Comparison of ENCODE assay signal across 8 mouse cellular contexts in the genomic region with DNA sequence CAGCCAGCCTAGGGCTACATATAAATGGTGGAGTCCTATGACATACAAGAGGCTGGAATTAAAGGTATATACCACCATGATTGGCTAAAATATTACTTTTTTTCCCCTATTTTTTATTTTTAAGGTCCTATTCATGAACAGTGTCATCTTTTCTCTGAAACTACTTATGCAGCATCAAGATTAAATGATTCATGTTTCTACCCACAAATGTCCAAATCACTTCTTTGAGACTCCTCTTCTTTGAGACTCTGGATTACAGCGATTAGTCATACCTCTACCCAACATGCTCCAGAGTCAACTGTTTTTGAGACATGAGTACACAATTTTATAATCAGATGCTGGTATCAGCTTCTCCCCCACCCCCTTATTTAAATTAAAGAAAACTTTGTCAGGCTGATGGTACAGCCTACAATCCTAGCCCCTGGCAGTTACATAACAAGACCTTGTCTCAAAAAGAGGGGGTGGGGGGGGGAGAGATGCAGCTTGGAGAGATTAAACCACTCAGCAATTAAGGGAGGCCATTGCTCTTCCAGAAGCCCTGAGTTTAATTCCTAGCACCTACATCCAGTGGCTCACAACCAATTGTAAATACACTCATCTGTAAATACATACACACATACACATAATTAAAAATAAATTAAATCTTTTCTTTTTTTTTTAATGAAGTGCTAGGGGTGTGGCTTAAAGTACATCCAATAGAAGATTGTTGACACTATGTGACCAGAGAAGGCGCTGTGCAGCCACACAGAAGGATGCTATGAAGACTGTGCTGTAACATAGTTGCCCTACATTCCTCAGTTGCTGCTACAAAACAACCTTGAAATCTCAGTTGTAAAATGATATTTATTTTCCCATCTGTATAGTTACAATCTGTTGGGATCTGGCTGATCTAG. TPM values are rescaled to one million over a fixed set of nuclear protein-coding genes. Genes with fewer than 3 reads are reported as not detected.
DNase-seq lines count a peak whose midpoint lies in the region; ATAC-seq lines count a peak whose summit lies in the region.
"Had no signal": no experiment of that assay in that cellular context is flagged by ENCODE, and none has a peak within 500 bp of the region (broad histone marks: within the 10 kb centered on the region; RNA-seq: fewer than 3 reads in every experiment).

No protein-coding gene starts in this region.

- peak; percentile 25; the same call in 1 of the 2 replicates for ATAC-seq in midbrain, embryonic 11.5 days (ENCODE audit: low FRiP score)
- peak; percentile 37 for ATAC-seq in activated CD4-positive, CD25-positive, alpha-beta regulatory T cell, adult 4 months
- no peak for ATAC-seq in forebrain, embryonic 16.5 days
- peak; percentile 1; the same call in 1 of the 2 replicates for ATAC-seq in liver, embryonic 16.5 days (ENCODE audit: low read depth)
- ATAC-seq in neutrophil, adult 5-6 weeks (ENCODE audit: extremely low read depth, insufficient number of reproducible peaks, low FRiP score, poor library complexity, severe bottlenecking) = peak; percentile 66

- DNase-seq in midbrain, embryonic 11.5 days (ENCODE audit: low spot score, missing footprints) = peak; percentile 93
- DNase-seq in midbrain, embryonic 10.5 days (ENCODE audit: low spot score) = no peak
- DNase-seq in gastrocnemius, postnatal 25 days = no peak

- H3K9me3 ChIP-seq in midbrain, embryonic 11.5 days (ENCODE audit: control insufficient read depth, low read length) = no peaks in the 10 kb centered on the region
- H3K9me3 ChIP-seq in midbrain, embryonic 10.5 days (replicated peaks) = no peaks in the 10 kb centered on the region
- H3K9me3 ChIP-seq in forebrain, embryonic 16.5 days (ENCODE audit: control insufficient read depth, low read length) = no peaks in the 10 kb centered on the region
- H3K9me3 ChIP-seq in liver, embryonic 16.5 days (replicated peaks; ENCODE audit: control insufficient read depth, low read length) = no peaks in the 10 kb centered on the region

- no peak overlapping the region for H3K4me2 ChIP-seq in midbrain, embryonic 11.5 days
- peak overlapping the region; percentile 76 for H3K4me2 ChIP-seq in forebrain, embryonic 16.5 days (ENCODE audit: low read length)
- H3K4me2 ChIP-seq in liver, embryonic 16.5 days (ENCODE audit: low read depth, low read length) = peak overlapping the region; percentile 74; the same call in 1 of the 2 replicates

- 0 out of 2 replicates have a peak, but pooled peaks cover 3% of the 10 kb centered on the region for H3K4me1 ChIP-seq in midbrain, embryonic 11.5 days (ENCODE audit: control insufficient read depth, insufficient read depth, low read length)
- H3K4me1 ChIP-seq in midbrain, embryonic 10.5 days = 0 out of 2 replicates have a peak, but pooled peaks cover 5% of the 10 kb centered on the region
- peaks cover 6% of the 10 kb centered on the region; the same call in 1 of the 2 replicates for H3K4me1 ChIP-seq in forebrain, embryonic 16.5 days (replicated peaks; ENCODE audit: control insufficient read depth, insufficient read depth, low read length)
- H3K4me1 ChIP-seq in liver, embryonic 16.5 days (ENCODE audit: control insufficient read depth, low read depth, low read length) = peaks cover 15% of the 10 kb centered on the region

- no peak overlapping the region for H3K27ac ChIP-seq in midbrain, embryonic 11.5 days (ENCODE audit: low read depth, low read length)
- H3K27ac ChIP-seq in midbrain, embryonic 10.5 days (replicated peaks) = no peak overlapping the region
- H3K27ac ChIP-seq in forebrain, embryonic 16.5 days (ENCODE audit: low read length) = peak overlapping the region; percentile 69
- peak overlapping the region; percentile 88 for H3K27ac ChIP-seq in liver, embryonic 16.5 days (ENCODE audit: low read length)

- H3K4me3 ChIP-seq in midbrain, embryonic 11.5 days (ENCODE audit: low read depth, low read length) = no peak overlapping the region
- H3K4me3 ChIP-seq in midbrain, embryonic 10.5 days = no peak overlapping the region
- no peak overlapping the region for H3K4me3 ChIP-seq in forebrain, embryonic 16.5 days (replicated peaks; ENCODE audit: low read length)
- H3K4me3 ChIP-seq in liver, embryonic 16.5 days (ENCODE audit: low read depth, low read length) = no peak overlapping the region

- no peak overlapping the region for H3K9ac ChIP-seq in midbrain, embryonic 11.5 days (ENCODE audit: low read length)
- H3K9ac ChIP-seq in forebrain, embryonic 16.5 days (replicated peaks; ENCODE audit: low read depth, low read length) = no peak overlapping the region
- H3K9ac ChIP-seq in liver, embryonic 16.5 days (ENCODE audit: low read depth, low read length) = peak overlapping the region; percentile 58

- H3K36me3 ChIP-seq in midbrain, embryonic 11.5 days (ENCODE audit: control insufficient read depth, insufficient read depth, low read length) = no peaks in the 10 kb centered on the region
- H3K36me3 ChIP-seq in midbrain, embryonic 10.5 days = no peaks in the 10 kb centered on the region
- no peaks in the 10 kb centered on the region for H3K36me3 ChIP-seq in forebrain, embryonic 16.5 days (ENCODE audit: control insufficient read depth, insufficient read depth)
- H3K36me3 ChIP-seq in liver, embryonic 16.5 days (ENCODE audit: control insufficient read depth, insufficient read depth) = peaks cover 17% of the 10 kb centered on the region

- H3K27me3 ChIP-seq in midbrain, embryonic 11.5 days (ENCODE audit: control insufficient read depth, insufficient read depth, low read length) = no peaks in the 10 kb centered on the region
- H3K27me3 ChIP-seq in midbrain, embryonic 10.5 days (ENCODE audit: low read depth, poor library complexity, severe bottlenecking) = 0 out of 2 replicates have a peak, but pooled peaks cover 5% of the 10 kb centered on the region
- no peaks in the 10 kb centered on the region for H3K27me3 ChIP-seq in forebrain, embryonic 16.5 days (replicated peaks; ENCODE audit: control insufficient read depth, insufficient read depth, low read length)
- H3K27me3 ChIP-seq in liver, embryonic 16.5 days (ENCODE audit: control insufficient read depth, insufficient read depth, low read depth, low read length) = peaks cover 11% of the 10 kb centered on the region; the same call in 1 of the 2 replicates

- WGBS in midbrain, embryonic 11.5 days = 27% methylated on average over 2 of the region's 2 CpGs
- 24% methylated on average over 2 of the region's 2 CpGs for WGBS in midbrain, embryonic 10.5 days
- WGBS in forebrain, embryonic 16.5 days = 22% methylated on average over 2 of the region's 2 CpGs
- 9% methylated on average over 2 of the region's 2 CpGs for WGBS in liver, embryonic 16.5 days (ENCODE audit: insufficient replicate concordance)

RNA-seq across cellular contexts. Expression of a gene that starts 14.3 kb away (rescaled TPM):
- 0.79 and 0.88 TPM in 2 replicates for polyA plus RNA-seq in midbrain, embryonic 11.5 days (2014; fragmentation: Nextera tagmentation; extraction: Ambion mirVana)
- polyA plus RNA-seq in midbrain, embryonic 10.5 days (2016; fragmentation: Nextera tagmentation; extraction: Ambion mirVana) = 0.12 and 0.21 TPM in 2 replicates
- polyA plus RNA-seq in activated CD4-positive, CD25-positive, alpha-beta regulatory T cell, adult 4 months (2017; shearing (Covaris generic)) = not detected
- polyA plus RNA-seq in forebrain, embryonic 16.5 days (2015; fragmentation: Nextera tagmentation; extraction: Ambion mirVana) = not detected in 2 replicates
- 39.7 and 43.0 TPM in 2 replicates for polyA plus RNA-seq in liver, embryonic 16.5 days (2015; fragmentation: Nextera tagmentation; extraction: Ambion mirVana)
- total RNA-seq in neutrophil, adult 5-6 weeks (2017) = 0.37 and 0.93 TPM in 2 replicates
- not detected for total RNA-seq in gastrocnemius, postnatal 25 days (2021)
- total RNA-seq: layer of hippocampus, adult 18-20 months had no signal

RNA-seq across cellular contexts. Expression of a gene that starts 26.6 kb away (rescaled TPM):
- 121 and 130 TPM in 2 replicates for polyA plus RNA-seq in midbrain, embryonic 11.5 days (2014; fragmentation: Nextera tagmentation; extraction: Ambion mirVana)
- polyA plus RNA-seq in midbrain, embryonic 10.5 days (2016; fragmentation: Nextera tagmentation; extraction: Ambion mirVana) = 73.5 and 89.6 TPM in 2 replicates
- 10 to 100 TPM; 51.1 to 58.1 TPM for polyA plus RNA-seq in activated CD4-positive, CD25-positive, alpha-beta regulatory T cell, adult 4 months (2017; shearing (Covaris generic))
- polyA plus RNA-seq in forebrain, embryonic 16.5 days (2015; fragmentation: Nextera tagmentation; extraction: Ambion mirVana) = 122 and 125 TPM in 2 replicates
- 19.2 and 21.7 TPM in 2 replicates for polyA plus RNA-seq in liver, embryonic 16.5 days (2015; fragmentation: Nextera tagmentation; extraction: Ambion mirVana)
- 71.2 and 77.4 TPM in 2 replicates for total RNA-seq in neutrophil, adult 5-6 weeks (2017)
- 10 to 100 TPM; 30.1 to 32.3 TPM for total RNA-seq in gastrocnemius, postnatal 25 days (2021)

RNA-seq across cellular contexts. Expression of a gene that starts 30.2 kb away (rescaled TPM):
- 20.1 and 20.8 TPM in 2 replicates for polyA plus RNA-seq in midbrain, embryonic 11.5 days (2014; fragmentation: Nextera tagmentation; extraction: Ambion mirVana)
- 17.0 and 18.0 TPM in 2 replicates for polyA plus RNA-seq in midbrain, embryonic 10.5 days (2016; fragmentation: Nextera tagmentation; extraction: Ambion mirVana)
- polyA plus RNA-seq in activated CD4-positive, CD25-positive, alpha-beta regulatory T cell, adult 4 months (2017; shearing (Covaris generic)) = 10 to 100 TPM; 12.2 to 16.4 TPM
- polyA plus RNA-seq in forebrain, embryonic 16.5 days (2015; fragmentation: Nextera tagmentation; extraction: Ambion mirVana) = 19.1 and 22.5 TPM in 2 replicates
- polyA plus RNA-seq in liver, embryonic 16.5 days (2015; fragmentation: Nextera tagmentation; extraction: Ambion mirVana) = 5.6 and 6.2 TPM in 2 replicates
- 6.5 and 7.6 TPM in 2 replicates for total RNA-seq in neutrophil, adult 5-6 weeks (2017)
- 10 to 100 TPM in 1 of 2 experiments, 1 to 10 TPM in 1; 9.0 to 11.9 TPM for total RNA-seq in gastrocnemius, postnatal 25 days (2021)

Comparison
In these comparisons a context has a peak if more than half of its experiments do, and no peak if none do; other contexts are left out.
1. H3K27ac ChIP-seq: peak in forebrain, embryonic 16.5 days (single experiment) and liver, embryonic 16.5 days (single experiment); none in midbrain, embryonic 11.5 days (single experiment) and midbrain, embryonic 10.5 days (single experiment).
2. RNA of a gene that starts 14.3 kb away (polyA plus RNA-seq): 39.7 to 43.0 TPM in liver, embryonic 16.5 days; 0.79 to 0.88 TPM in midbrain, embryonic 11.5 days, 0.12 to 0.21 TPM in midbrain, embryonic 10.5 days, not detected in activated CD4-positive, CD25-positive, alpha-beta regulatory T cell, adult 4 months and not detected in forebrain, embryonic 16.5 days; every median in the first group is over 10 times any median in the second.